Mouse (Mus musculus) kidney, adult 2 months (tissue): ENCODE measurements around the gene Chaf1b. TPM values are rescaled to one million over a fixed set of nuclear protein-coding genes. Genes with fewer than 3 reads are reported as not detected.
A peak's percentile ranks its signal among the peaks of the same experiment; 100 is the strongest.

Source experiments
- DNase-seq: peaks from one replicate; pipeline ENCODE4 v3.0.0; 2021
- H3K27ac ChIP-seq: fragments of 200-500 bp; 2 replicates; pipeline ENCODE4 v1.5.1; 2012; ENCODE audit warnings: low read depth, low read length, control low read depth, inconsistent platforms; ENCODE audit not compliant: insufficient read depth
- H3K27me3 ChIP-seq: fragments of 200-500 bp; replicated peaks from 2 replicates; pipeline ENCODE4 v1.6.1; 2012; ENCODE audit warnings: mild to moderate bottlenecking, moderate library complexity, low read length, inconsistent platforms; ENCODE audit not compliant: control insufficient read depth, insufficient read depth
- H3K36me3 ChIP-seq: fragments of 200-500 bp; 2 replicates; pipeline ENCODE4 v1.6.1; 2012; ENCODE audit warnings: mild to moderate bottlenecking, moderate library complexity, low read length, inconsistent platforms; ENCODE audit not compliant: control insufficient read depth, insufficient read depth
- H3K4me1 ChIP-seq: fragments of 200-500 bp; 2 replicates; pipeline ENCODE4 v1.6.1; 2011; ENCODE audit warnings: low read length; ENCODE audit not compliant: control insufficient read depth, insufficient read depth
- H3K4me3 ChIP-seq: fragments of 200-500 bp; 2 replicates; pipeline ENCODE4 v1.5.1; 2011; ENCODE audit warnings: mild to moderate bottlenecking, low read depth, low read length, control low read depth; ENCODE audit not compliant: insufficient read depth
- CTCF ChIP-seq: fragments of 200-500 bp; conservative IDR thresholded peaks from 2 replicates; pipeline ENCODE4 v1.5.1; 2011; ENCODE audit warnings: low read depth, mild to moderate bottlenecking, control low read depth, low read length, moderate library complexity, mixed read lengths; ENCODE audit not compliant: insufficient read depth, insufficient read length
- POLR2A ChIP-seq: fragments of 200-500 bp; IDR thresholded peaks from one replicate; pipeline ENCODE4 v1.6.1; 2011; ENCODE audit warnings: low read depth, low read length, control low read depth
- WGBS: fragments of 180-500 bp; shearing (Covaris S2); methylation state at CpG from one replicate; pipeline ENCODE4 v1.1.7; 2018; 5-methylcytosine and 5-hydroxymethylcytosine counted together
- polyA plus RNA-seq: library from polyadenylated mRNA; depleted of rRNA; stranded (reverse); fragments of >200 nt; gene quantifications from 2 replicates; pipeline ENCODE4 v1.2.3, GENCODE M21; 2012; rRNA removed

Gene Chaf1b
- polyA plus RNA-seq, 1 experiment, result 2.0 TPM

DNA sequence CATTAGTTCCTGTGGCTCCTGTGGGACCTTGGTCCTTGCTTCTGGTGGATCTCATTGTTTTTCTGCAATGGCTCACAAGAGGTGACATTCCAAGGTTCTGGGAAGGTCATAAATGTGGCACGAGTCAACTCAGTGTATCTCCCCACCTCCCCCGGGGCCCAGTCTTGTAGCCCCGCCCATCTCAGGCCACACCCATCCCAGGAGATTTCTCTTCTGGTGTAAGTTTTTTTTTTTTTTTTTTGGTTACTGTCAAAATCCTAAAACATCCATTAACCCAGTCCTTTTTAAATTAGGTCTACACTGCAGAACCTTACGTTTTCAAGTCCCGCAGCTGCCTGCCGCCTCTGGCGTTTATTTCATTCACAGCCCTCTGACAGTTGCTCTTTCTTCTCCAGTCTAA, 51.3 kb downstream of the Chaf1b start:
- no peak for TF ChIP-seq POLR2A
- TF ChIP-seq CTCF, result no peak
- Histone ChIP-seq H3K4me1 (no peaks in the 10 kb centered on the region), H3K36me3 (no peaks in the 10 kb centered on the region), H3K27ac (no peak overlapping the region), H3K27me3 (no peaks in the 10 kb centered on the region), H3K4me3 (no peak overlapping the region)
- DNase-seq, result no peak
- WGBS, result 26% methylated on average over 7 of the region's 7 CpGs

DNA sequence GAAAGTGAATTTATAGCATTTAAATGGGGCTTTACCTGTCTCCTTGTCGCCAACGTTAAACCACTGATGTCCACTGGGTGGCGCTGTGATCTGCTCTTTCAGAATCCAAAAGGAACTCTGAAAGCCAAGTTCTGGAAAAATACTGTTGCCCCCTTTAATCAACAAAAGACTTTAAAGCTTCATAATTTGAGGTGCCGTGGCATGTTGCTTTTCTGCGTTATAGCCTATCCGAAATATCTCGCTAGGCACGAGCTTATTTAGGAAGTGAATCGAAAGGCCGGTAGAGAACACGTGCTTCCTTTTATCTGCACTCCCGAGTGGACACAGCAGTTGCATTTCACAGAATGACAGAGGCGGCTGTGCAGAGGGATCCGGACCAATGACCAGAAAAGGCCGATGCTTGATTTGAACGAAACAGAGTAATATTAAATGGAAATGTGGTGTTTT, 54.7 kb downstream of the Chaf1b start:
- DNase-seq, result peak; percentile 63
- Histone ChIP-seq H3K36me3 (no peaks in the 10 kb centered on the region), H3K4me3 (peak overlapping the region; percentile 43), H3K27ac (no peak overlapping the region), H3K4me1 (no peaks in the 10 kb centered on the region), H3K27me3 (no peaks in the 10 kb centered on the region)
- TF ChIP-seq POLR2A (no peak), CTCF (peak; percentile 72)
- WGBS, result 4% methylated on average over 16 of the region's 16 CpGs

DNA sequence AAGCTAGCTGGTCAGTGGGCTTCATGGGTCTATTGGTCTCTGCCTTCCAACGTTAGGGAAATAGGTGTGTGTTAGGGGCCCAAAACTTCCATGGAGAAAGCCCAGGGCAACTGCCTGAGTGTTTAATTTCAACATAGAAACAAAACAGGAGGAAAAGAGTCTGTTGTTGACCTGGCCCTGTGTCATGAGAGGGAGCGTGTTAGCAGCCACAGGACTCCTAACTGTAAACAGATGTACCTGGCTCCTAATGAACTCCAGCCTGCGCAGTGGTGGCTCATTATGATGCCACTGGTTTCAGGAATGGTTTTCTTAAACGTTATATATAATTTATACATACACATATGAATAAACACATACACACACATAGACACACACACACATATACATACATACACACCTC, 56.3 kb downstream of the Chaf1b start:
- no peak overlapping the region for H3K27ac ChIP-seq
- TF ChIP-seq CTCF (no peak), POLR2A (no peak)
- no peaks in the 10 kb centered on the region for H3K4me1 ChIP-seq
- no peak overlapping the region for H3K4me3 ChIP-seq
- H3K36me3 ChIP-seq, result no peaks in the 10 kb centered on the region
- WGBS, result 87% methylated on average over 4 of the region's 4 CpGs
- no peaks in the 10 kb centered on the region for H3K27me3 ChIP-seq
- DNase-seq, result no peak

DNA sequence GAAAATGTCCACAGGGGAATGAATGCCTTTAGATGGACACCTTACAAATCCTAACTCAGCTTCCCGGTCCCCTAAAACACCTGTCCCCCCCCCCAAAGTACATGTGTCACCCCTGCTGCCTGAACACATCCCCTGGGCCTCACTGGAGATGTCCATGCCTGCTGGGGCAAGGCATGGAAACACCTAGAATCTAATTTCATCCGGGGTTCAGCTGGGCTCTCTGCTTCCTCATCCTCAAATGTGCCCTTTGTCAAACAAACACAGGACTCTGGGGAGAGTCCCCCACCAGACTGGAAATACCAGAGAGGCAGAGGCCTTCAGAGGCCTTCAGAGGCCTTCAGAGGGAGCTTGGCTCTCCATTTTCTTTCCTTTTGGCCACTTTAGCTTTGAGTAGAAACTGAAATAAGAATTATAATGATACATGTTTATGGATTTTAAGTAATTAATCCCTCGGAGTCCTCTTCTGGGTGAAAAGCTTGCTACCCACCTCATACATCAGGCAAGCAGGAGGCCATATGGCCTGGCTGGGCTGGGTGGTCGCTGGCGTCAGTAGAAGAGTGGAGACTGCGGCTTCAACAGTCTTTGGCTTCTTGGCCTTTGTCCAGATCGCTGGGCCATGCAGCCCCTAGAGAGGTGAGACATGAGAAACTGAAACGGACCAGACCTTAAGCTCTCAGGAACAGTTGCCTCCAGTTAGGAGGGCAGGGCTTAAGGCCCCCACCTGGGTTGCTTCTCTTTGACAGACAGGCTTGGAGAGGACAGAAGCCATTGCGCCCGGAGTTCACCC, 58.3 kb downstream of the Chaf1b start:
- 67% methylated on average over 10 of the region's 10 CpGs for WGBS
- H3K4me1 ChIP-seq, result no peaks in the 10 kb centered on the region
- TF ChIP-seq POLR2A, result no peak
- TF ChIP-seq CTCF, result no peak

DNA sequence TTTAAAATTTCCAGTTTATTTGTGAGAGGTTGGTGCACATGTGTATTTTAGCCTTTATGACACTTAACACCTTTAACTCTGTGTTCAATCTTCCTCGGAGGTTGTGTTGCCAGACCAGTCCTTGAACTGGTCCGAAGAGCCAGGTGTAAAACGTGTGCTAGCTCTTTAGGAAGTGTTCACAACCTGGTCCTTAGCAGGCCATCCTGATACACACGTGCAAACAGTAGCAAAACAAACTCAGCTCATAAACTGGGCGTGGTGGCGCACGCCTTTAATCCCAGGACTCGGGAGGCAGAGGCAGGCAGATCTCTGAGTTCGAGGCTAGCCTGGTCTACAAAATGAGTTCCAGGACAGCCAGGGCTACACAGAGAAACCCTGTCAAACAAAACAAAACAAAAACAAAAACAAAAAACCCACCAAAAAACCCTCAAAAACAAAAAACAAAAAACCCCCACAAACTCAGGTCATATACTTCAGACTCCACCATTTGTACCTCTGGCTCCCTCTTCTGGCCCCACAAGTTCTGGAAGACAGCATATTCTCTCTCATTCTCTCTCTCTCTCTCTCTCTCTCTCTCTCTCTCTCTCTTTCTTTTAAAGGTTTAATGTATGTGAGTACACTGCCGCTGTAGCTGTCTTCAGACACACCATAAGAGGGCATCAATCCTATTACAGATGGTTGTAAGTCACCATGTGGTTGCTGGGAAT, 59.2 kb downstream of the Chaf1b start:
- 91% methylated on average over 10 of the region's 10 CpGs for WGBS
- no peak for TF ChIP-seq CTCF
- TF ChIP-seq POLR2A, result no peak
- no peak overlapping the region for H3K27ac ChIP-seq
- H3K4me1 ChIP-seq, result no peaks in the 10 kb centered on the region
- no peak for DNase-seq
- H3K36me3 ChIP-seq, result no peaks in the 10 kb centered on the region
- no peak overlapping the region for H3K4me3 ChIP-seq
- H3K27me3 ChIP-seq, result no peaks in the 10 kb centered on the region

More for the DNA sequence above, 58.3 kb downstream of the Chaf1b start:
- Histone ChIP-seq H3K4me3 (no peak overlapping the region), H3K27me3 (no peaks in the 10 kb centered on the region), H3K36me3 (no peaks in the 10 kb centered on the region), H3K27ac (no peak overlapping the region)
- no peak for DNase-seq

DNA sequence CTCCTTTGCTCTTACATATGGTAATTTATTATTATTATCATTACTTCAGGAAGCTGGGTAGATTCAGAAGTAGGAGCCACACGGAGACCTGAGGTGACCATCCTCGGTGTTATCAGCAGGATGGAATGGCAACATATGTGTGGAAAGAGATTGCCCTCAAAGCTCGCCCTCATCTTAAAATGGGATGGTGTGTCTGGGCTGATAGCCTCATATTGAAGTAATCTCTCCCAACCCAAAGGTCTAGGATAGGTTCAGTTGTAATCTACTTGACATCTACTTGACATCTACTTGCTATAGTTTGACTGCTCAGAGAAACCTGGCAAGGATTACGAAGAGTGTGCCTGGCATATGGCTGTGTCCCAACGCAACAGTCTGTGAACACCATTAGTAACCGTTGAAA, 60.6 kb downstream of the Chaf1b start:
- 84% methylated on average over 6 of the region's 6 CpGs for WGBS
- no peak overlapping the region for H3K4me3 ChIP-seq
- no peaks in the 10 kb centered on the region for H3K36me3 ChIP-seq
- no peak for TF ChIP-seq POLR2A
- no peak for TF ChIP-seq CTCF
- H3K27ac ChIP-seq, result no peak overlapping the region
- H3K27me3 ChIP-seq, result no peaks in the 10 kb centered on the region
- DNase-seq, result no peak
- H3K4me1 ChIP-seq, result no peaks in the 10 kb centered on the region

DNA sequence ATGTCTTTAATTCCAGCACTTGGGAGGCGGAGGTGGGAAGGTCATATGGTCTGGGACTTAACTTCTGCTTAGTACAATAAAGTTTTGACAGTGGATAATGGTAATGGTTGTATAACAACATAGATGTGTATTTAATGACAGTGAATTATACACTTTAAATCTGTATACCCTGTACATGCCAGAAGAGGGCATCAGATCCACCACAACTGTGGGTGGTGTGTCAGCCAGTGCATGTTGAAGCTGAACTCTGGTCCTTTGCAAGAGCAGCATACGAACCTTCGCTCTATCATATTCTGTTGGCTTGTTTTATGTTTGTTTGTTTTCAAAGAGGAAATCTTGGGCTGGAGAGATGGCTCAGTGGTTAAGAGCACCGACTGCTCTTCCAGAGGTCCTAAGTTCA, 63.7 kb downstream of the Chaf1b start:
- no peak overlapping the region for H3K4me3 ChIP-seq
- WGBS, result 86% methylated on average over 4 of the region's 4 CpGs
- no peak overlapping the region for H3K27ac ChIP-seq
- H3K27me3 ChIP-seq, result no peaks in the 10 kb centered on the region
- 0 out of 2 replicates have a peak, but pooled peaks have one; percentile 4 for TF ChIP-seq CTCF
- TF ChIP-seq POLR2A, result no peak
- no peaks in the 10 kb centered on the region for H3K36me3 ChIP-seq
- no peaks in the 10 kb centered on the region for H3K4me1 ChIP-seq
- no peak for DNase-seq

Other genes with a start within 250 kb of the Chaf1b start
- 4.9 and 5.0 TPM in 2 replicates for gene Cbr3, start 200.7 kb upstream of the Chaf1b start, polyA plus RNA-seq
- gene Dop1b, start 172.0 kb upstream of the Chaf1b start, polyA plus RNA-seq, result 23.8 and 28.2 TPM in 2 replicates
- 5.3 and 6.4 TPM in 2 replicates for gene Morc3, start 51.8 kb upstream of the Chaf1b start, polyA plus RNA-seq
- gene Cldn14, start 124.9 kb downstream of the Chaf1b start, polyA plus RNA-seq, result 0.24 and 0.38 TPM in 2 replicates
- gene Sim2, start 201.0 kb downstream of the Chaf1b start, polyA plus RNA-seq, result 8.1 and 9.9 TPM in 2 replicates